Mouse (Mus musculus): ENCODE measurements at regions not wholly inside any gene's neighbourhood (a gene's known extent, or its start where the extent isn't known, plus 50 kb on each side); places are given as distances from the start of the nearest gene placed in this dataset.

DNA sequence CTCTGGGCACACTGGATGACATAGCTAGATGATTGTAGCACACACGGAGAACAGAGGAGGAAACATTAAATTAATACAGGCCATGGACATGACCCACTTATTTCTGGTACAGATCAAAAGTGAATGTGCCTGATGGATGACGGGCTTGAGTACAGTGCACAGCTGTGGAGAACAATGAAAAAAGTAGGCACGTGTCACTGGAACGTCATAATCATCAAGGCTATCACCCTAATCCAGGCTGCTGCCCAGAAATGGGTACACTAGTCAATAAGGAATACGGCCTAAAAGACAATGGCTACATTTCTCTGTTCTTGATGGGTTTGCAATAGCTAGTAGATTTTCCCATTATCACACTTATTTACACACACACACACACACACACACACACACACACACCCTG, 118.3 kb upstream of the Prdm1 start:
- no peak for TF ChIP-seq GATA1 (IDR thresholded peaks at IDR 0.05; ENCODE audit: borderline replicate concordance, low read length)
- no peak for TF ChIP-seq CTCF (IDR thresholded peaks at IDR 0.05; ENCODE audit: low read depth, low read length)
- TF ChIP-seq TAL1 (conservative IDR thresholded peaks at IDR 0.05; ENCODE audit: low read depth, low read length): no peak
- TF ChIP-seq POLR2AphosphoS5 (IDR thresholded peaks at IDR 0.05; ENCODE audit: insufficient replicate concordance, low read depth, low read length): no peak
- TF ChIP-seq GATA2 (IDR thresholded peaks at IDR 0.05; ENCODE audit: borderline replicate concordance, low read depth, low read length): no peak
